Mouse (Mus musculus) liver, adult 2 months (tissue): ENCODE data around the gene Raf1. TPM values are rescaled to one million over a fixed set of nuclear protein-coding genes. Genes with fewer than 3 reads are reported as not detected.

ENCODE experiments used
- DNase-seq: peaks from one replicate; pipeline ENCODE4 v3.0.0-alpha.2; 2011; ENCODE audit warnings: low read depth, low spot score; ENCODE audit errors: extremely low read depth
- H3K27ac ChIP-seq: fragments of 200-500 bp; replicated peaks from 2 replicates; pipeline ENCODE4 v1.5.1; 2012; ENCODE audit warnings: low read depth, mild to moderate bottlenecking, control low read depth, inconsistent platforms, low read length; ENCODE audit not compliant: insufficient read depth
- H3K27me3 ChIP-seq: fragments of 200-500 bp; 2 replicates; pipeline ENCODE4 v1.6.1; 2012; ENCODE audit warnings: mild to moderate bottlenecking, moderate library complexity, low read length, inconsistent platforms; ENCODE audit not compliant: control insufficient read depth, insufficient read depth
- H3K36me3 ChIP-seq: fragments of 200-500 bp; 2 replicates; pipeline ENCODE4 v1.6.1; 2012; ENCODE audit warnings: low read length, inconsistent platforms; ENCODE audit not compliant: control insufficient read depth, insufficient read depth
- H3K4me1 ChIP-seq: fragments of 200-500 bp; 2 replicates; pipeline ENCODE4 v1.6.1; 2011; ENCODE audit warnings: low read length; ENCODE audit not compliant: control insufficient read depth, insufficient read depth
- H3K4me3 ChIP-seq: fragments of 200-500 bp; 2 replicates; pipeline ENCODE4 v1.5.1; 2011; ENCODE audit warnings: low read depth, mild to moderate bottlenecking, control low read depth, low read length, moderate library complexity; ENCODE audit not compliant: insufficient read depth
- H3K79me2 ChIP-seq: fragments of 200-500 bp; 2 replicates; pipeline ENCODE4 v1.6.1; 2012; ENCODE audit warnings: inconsistent platforms, mild to moderate bottlenecking, low read length, moderate library complexity; ENCODE audit not compliant: control insufficient read depth, insufficient read depth
- H3K9ac ChIP-seq: fragments of 200-500 bp; 2 replicates; pipeline ENCODE4 v1.6.1; 2012; ENCODE audit warnings: low read depth, mild to moderate bottlenecking, control low read depth, inconsistent platforms, low read length
- CTCF ChIP-seq: fragments of 200-500 bp; IDR thresholded peaks from 2 replicates; pipeline ENCODE4 v1.5.1; 2011; ENCODE audit warnings: low read depth, low read length, control low read depth
- POLR2A ChIP-seq: fragments of 200-500 bp; IDR thresholded peaks from 2 replicates; pipeline ENCODE4 v1.6.1; 2011; ENCODE audit warnings: low read length, control low read depth; ENCODE audit not compliant: insufficient read depth; ENCODE audit errors: extremely low read depth
- WGBS: fragments of 180-500 bp; shearing (Covaris S2); methylation state at CpG from one replicate; pipeline ENCODE4 v1.1.7; 2018; 5-methylcytosine and 5-hydroxymethylcytosine counted together
- polyA plus RNA-seq: library from polyadenylated mRNA; depleted of rRNA; stranded (reverse); fragments of >200 nt; gene quantifications from 2 replicates; pipeline ENCODE4 v1.2.3, GENCODE M21; 2012
- total RNA-seq: library from RNA; depleted of rRNA; stranded (reverse); fragments of >200 nt; gene quantifications from 2 replicates; pipeline ENCODE4 v1.2.3, GENCODE M21; 2014

The Raf1 gene
- total and polyA plus RNA-seq, 2 experiments = 71.0 to 129 TPM

GRCm38 (mm10) chr6:115634015-115634414 lies 42.4 kb downstream of the Raf1 start:
- H3K36me3 ChIP-seq = peaks cover 60% of the 10 kb centered on the region
- no peak for DNase-seq
- 37% methylated on average over 2 of the region's 2 CpGs for WGBS

DNA sequence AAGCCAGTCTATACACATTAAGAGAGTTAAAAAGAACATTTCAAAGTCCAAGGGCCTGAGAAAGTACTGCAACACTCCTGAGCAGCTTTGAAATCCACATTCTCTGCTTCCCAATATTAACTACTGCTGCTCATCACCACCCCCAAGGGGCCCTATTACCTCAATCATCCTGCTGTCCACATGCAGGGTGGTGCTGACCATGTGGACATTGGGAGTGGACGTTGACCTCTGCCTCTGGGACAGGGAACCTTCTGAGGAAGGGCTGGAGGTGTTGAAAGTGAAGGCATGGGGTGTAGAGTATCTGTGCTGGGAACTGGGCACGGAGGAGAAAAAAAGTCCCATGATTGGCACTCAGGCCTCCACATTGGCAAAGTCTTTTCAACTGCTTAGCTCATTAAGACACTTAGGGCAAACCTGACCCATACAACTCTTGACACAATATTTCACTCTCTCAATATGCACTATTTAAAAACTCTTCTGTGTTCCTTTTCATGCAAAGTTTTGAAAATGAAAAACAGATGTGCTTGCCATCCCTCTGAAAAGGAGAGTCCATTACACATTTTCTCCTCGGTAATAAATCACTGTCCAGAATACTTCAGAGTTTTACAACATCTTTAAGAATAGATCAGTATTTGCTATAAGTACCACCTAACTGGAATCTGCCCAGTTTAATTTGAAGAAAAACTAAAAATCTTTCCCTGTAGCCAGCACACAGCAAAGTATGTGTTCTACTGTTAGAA lies 45.2 kb downstream of the Raf1 start:
- peaks cover 4% of the 10 kb centered on the region; the same call in 1 of the 2 replicates for H3K79me2 ChIP-seq
- WGBS = 46% methylated on average over 3 of the region's 3 CpGs
- H3K4me1 ChIP-seq = peaks cover 8% of the 10 kb centered on the region
- no peaks in the 10 kb centered on the region for H3K27me3 ChIP-seq
- H3K4me3 ChIP-seq = no peak overlapping the region
- peaks cover 63% of the 10 kb centered on the region for H3K36me3 ChIP-seq
- TF ChIP-seq CTCF (0 out of 2 replicates have a peak, but pooled peaks have one; percentile 11), POLR2A (no peak)
- DNase-seq = peak; percentile 78
- no peak overlapping the region; the same call in 1 of the 2 replicates for H3K27ac ChIP-seq
- no peak overlapping the region for H3K9ac ChIP-seq

More at GRCm38 (mm10) chr6:115634015-115634414, 42.4 kb downstream of the Raf1 start:
- H3K9ac ChIP-seq = no peak overlapping the region
- H3K27ac ChIP-seq = no peak overlapping the region
- peaks cover 7% of the 10 kb centered on the region; the same call in 1 of the 2 replicates for H3K79me2 ChIP-seq
- TF ChIP-seq POLR2A (no peak), CTCF (no peak)
- no peaks in the 10 kb centered on the region for H3K27me3 ChIP-seq
- peaks cover 8% of the 10 kb centered on the region for H3K4me1 ChIP-seq
- no peak overlapping the region for H3K4me3 ChIP-seq

DNA sequence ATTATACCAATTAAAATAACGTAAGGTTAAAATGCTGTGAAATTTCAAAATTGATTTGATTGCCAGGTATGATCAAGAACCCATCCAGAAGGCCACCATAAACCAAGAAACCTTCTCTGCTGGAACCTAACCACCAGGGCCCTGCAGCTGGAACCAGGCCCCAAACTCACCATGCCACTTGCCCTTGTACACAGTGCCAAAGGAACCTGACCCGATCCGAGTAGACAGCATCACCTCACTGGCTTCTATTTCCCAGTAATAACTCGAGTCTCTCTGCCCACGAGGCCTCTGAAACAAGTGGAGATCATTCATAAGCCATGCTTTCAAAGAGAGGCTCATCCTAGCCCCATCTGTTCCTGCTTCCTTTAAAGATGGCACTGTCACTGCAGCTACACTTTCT lies 50.3 kb downstream of the Raf1 start:
- Histone ChIP-seq H3K79me2 (no peaks in the 10 kb centered on the region), H3K9ac (no peak overlapping the region), H3K4me1 (peaks cover 4% of the 10 kb centered on the region), H3K27me3 (no peaks in the 10 kb centered on the region), H3K4me3 (no peak overlapping the region), H3K36me3 (peaks cover 69% of the 10 kb centered on the region), H3K27ac (no peak overlapping the region)
- DNase-seq = no peak
- no peak for TF ChIP-seq POLR2A
- no peak for TF ChIP-seq CTCF
- 64% methylated on average over 5 of the region's 5 CpGs for WGBS

DNA sequence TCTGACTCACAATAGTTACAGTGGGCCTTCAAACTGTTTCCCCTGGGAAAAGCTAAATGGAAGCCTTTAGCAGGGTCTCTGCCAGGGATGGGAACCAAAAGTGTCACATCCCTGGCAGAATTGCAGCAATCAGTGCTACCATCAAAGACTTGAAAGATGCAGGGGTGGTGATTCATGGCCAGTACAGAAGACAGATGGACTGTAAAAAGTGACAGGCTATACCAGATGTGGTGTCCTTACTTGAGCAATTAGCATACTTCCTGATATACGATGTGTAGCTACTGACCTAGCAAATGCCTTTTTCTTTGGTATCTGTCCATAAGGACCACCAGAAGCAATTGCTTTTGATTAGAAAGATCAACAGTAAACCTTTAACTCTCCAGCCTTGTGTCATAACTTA lies 55.5 kb downstream of the Raf1 start:
- TF ChIP-seq CTCF (no peak), POLR2A (no peak)
- H3K27me3 ChIP-seq = no peaks in the 10 kb centered on the region
- WGBS = 79% methylated on average over 1 of the region's 1 CpGs

DNA sequence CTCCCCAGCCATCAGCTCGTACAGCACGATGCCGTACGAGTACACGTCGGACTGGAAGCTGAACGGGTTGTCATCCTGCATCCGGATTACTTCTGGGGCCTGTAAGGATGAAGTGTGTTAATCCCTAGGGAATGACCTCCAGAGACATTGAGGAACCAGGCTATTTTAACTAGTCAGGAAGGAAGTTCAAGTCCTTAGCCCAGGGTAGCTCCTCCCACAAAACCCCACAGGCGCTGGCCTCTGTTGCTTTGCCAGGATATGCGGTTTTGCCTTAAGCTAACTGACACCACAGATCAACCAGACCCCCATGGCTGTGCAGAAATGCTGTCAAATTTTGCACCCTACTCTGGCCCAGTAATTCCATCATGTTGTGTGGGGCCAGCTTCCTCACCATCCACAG lies 56.6 kb downstream of the Raf1 start:
- H3K4me3 ChIP-seq = no peak overlapping the region
- H3K9ac ChIP-seq = no peak overlapping the region
- H3K36me3 ChIP-seq = peaks cover 59% of the 10 kb centered on the region
- TF ChIP-seq POLR2A = no peak
- no peak for DNase-seq
- no peaks in the 10 kb centered on the region for H3K79me2 ChIP-seq
- 74% methylated on average over 10 of the region's 10 CpGs for WGBS
- H3K4me1 ChIP-seq = peaks cover 5% of the 10 kb centered on the region; the same call in 1 of the 2 replicates
- H3K27ac ChIP-seq = no peak overlapping the region
- H3K27me3 ChIP-seq = no peaks in the 10 kb centered on the region

More for the DNA sequence above, 55.5 kb downstream of the Raf1 start:
- Histone ChIP-seq H3K9ac (no peak overlapping the region), H3K27ac (no peak overlapping the region), H3K4me3 (no peak overlapping the region), H3K36me3 (peaks cover 67% of the 10 kb centered on the region), H3K79me2 (no peaks in the 10 kb centered on the region), H3K4me1 (peaks cover 4% of the 10 kb centered on the region; the same call in 1 of the 2 replicates)
- no peak for DNase-seq

GRCm38 (mm10) chr6:115615983-115616382 lies 60.5 kb downstream of the Raf1 start:
- H3K4me3 ChIP-seq = no peak overlapping the region
- 69% methylated on average over 3 of the region's 3 CpGs for WGBS
- no peak for TF ChIP-seq POLR2A
- no peak for TF ChIP-seq CTCF
- H3K79me2 ChIP-seq = no peaks in the 10 kb centered on the region
- no peaks in the 10 kb centered on the region for H3K27me3 ChIP-seq
- no peak overlapping the region for H3K9ac ChIP-seq
- H3K36me3 ChIP-seq = peaks cover 48% of the 10 kb centered on the region
- no peak overlapping the region for H3K27ac ChIP-seq
- H3K4me1 ChIP-seq = peaks cover 5% of the 10 kb centered on the region; the same call in 1 of the 2 replicates
- DNase-seq = no peak
